Mouse (Mus musculus) splenic B cell, adult 2 months (primary cell): ENCODE results near the gene Pde6h.
"Not testable (repeated sequence)": the region's sequence is repeated elsewhere in the genome, so short reads cannot be mapped to it uniquely, and the experiment has no call there.

Experiments
- DNase-seq: peaks from one replicate; pipeline ENCODE4 v3.0.0-alpha.2; 2011; ENCODE audit warnings: low read depth, low spot score
- H3K27me3 ChIP-seq: 2 replicates; pipeline ENCODE4 v1.6.1; 2012; ENCODE audit warnings: mild to moderate bottlenecking, low read length, moderate library complexity, mixed read lengths; ENCODE audit not compliant: control insufficient read depth, poor library complexity, insufficient read depth, severe bottlenecking
- H3K36me3 ChIP-seq: 2 replicates; pipeline ENCODE4 v1.6.1; 2012; ENCODE audit warnings: mild to moderate bottlenecking, low read length, moderate library complexity, mixed read lengths; ENCODE audit not compliant: control insufficient read depth, poor library complexity, insufficient read depth, severe bottlenecking

The Pde6h gene

DNA sequence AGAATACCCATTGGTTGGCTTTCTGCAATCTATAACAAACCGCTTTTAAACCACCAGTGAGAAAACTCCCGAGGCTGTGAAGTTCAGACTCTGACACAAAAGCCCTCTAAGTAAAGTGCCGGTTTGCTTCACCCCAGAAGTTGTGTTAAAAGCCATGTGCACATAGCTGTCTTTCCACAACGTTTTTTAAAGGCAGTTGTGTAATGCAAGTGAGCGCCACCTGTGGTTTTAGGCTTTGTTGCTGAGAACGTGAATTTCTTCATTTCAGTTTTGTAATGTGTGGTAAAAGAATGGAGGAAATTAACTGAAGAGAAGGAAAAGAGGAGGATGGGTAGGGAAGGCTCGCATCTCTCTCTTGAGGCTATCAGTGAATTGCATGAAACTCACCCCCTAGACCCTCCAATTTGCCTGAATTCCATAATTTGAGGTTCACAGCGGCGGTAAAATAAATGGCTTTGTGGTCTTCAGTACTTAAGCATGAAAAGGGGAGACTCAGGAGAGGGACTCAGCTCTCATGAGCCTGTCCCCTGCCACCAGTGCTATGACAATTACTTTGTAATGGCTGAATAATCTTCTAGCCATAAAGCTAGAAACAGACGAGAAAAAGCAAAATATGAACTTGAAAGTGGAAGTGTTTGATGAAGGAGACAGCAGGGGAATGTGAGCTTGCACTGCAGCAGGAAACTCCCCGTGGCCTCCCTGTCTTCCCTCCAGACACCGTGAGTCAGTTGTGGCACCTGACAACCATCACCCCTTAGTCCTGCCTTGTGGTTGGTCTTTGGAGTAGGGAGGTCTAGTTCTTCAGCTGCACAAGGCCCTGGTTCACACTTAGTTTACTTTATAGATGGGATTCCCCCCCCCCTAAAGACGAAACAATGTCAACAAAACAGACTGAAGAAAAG is 41.2 kb downstream of the Pde6h start:
- no peaks in the 10 kb centered on the region for H3K27me3 ChIP-seq
- peak; percentile 71 for DNase-seq
- H3K36me3 ChIP-seq, result no peaks in the 10 kb centered on the region

DNA sequence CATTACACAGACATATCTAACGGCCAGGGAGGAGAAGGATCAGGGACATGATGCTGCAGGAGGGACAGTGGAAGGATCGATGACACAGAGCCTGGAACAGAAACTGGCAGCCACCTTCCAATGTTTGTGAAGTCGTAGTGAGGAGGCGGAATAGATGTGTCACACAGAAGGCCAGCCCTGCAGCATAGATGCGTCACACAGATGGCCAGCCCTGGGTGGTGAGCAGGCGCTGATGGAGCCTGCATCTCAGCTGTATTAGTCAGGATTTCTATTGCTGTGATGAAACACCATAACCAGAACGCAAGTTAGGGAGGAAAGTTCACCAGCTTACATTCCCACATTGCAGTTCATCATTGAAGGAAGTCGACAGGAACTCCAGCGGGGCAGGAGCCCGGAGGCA is 42.3 kb downstream of the Pde6h start:
- no peak for DNase-seq
- H3K36me3 ChIP-seq, result no peaks in the 10 kb centered on the region
- H3K27me3 ChIP-seq, result no peaks in the 10 kb centered on the region

DNA sequence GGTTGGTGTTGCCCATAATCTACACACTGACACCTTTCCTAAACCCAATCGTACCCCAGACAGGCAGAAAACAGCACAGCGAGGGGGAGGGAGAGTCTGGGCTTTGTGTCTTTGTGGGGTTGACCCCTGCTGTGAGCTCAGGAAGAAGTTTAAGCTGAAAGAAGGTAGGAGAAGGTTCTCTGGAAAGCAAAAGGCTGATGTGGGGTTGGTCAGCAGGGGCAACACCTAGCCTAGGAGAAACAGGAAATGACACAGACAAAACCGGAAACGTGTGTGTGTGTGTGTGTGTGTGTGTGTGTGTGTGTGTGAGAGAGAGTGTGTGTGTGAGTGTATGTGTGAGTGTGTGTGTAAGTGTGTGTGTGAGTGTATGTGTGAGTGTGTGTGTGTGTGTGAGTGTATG is 43.8 kb downstream of the Pde6h start:
- DNase-seq, result peak; percentile 73
- H3K36me3 ChIP-seq, result no peaks in the 10 kb centered on the region
- H3K27me3 ChIP-seq, result no peaks in the 10 kb centered on the region

DNA sequence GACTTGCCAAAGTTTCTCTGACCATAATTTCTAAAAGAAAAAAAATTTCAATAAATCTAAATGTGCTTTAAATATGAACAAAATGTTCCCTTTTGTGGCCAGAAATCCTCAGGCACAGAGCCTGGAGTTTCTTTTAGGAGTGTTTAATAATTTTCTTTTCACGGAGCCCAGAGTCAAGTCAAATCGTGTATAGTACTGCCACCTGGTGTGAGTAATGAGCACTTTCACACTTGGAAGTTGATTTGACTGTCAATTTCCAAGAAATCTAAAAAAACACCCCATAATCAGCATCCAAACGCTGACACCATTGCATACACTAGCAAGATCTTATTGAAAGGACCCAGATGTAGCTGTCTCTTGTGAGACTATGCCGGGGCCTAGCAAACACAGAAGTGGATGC is 45.2 kb downstream of the Pde6h start:
- DNase-seq, result peak; percentile 72

DNA sequence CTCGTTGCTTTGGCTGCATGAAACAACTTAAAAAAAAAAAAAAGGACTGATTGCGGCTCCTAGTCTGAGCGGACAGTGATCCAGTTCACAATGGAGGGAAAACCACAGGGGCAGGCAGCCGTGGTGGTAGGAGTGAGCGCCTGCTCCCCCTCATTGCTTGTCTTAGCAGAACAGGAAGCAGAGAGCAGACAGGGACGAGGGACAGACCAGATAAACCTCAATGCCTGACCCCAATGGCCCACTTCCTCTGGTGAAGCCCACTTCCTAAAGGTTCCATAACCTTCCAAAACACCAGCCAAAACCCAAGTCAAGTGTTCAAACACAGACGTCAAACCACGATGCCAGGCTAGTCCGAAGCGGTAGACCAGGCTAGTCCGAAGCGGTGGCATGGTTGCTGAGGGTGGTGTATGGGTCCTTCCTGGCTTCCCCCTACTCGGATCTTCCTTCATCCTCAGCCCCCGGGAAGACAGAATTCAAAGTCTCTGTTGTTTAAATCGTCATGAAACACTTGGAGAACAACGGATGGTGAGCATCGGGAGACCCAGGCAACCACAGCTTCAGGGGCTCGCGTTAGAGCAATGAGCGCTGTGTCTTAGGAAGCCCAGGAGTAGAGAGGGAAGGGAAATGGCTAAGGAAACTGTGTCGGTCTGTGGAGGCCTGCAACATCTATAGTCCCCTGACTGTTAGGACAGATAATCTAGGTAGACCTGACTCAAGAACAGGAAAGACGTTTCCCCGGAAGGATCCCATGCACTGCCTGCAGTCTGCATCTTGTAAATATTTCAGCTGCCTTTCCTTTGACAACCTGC is 55.8 kb downstream of the Pde6h start:
- Histone ChIP-seq H3K27me3 (no peaks in the 10 kb centered on the region), H3K36me3 (no peaks in the 10 kb centered on the region)
- DNase-seq, result peak; percentile 44

More for the DNA sequence above, 45.2 kb downstream of the Pde6h start:
- H3K27me3 ChIP-seq, H3K36me3 ChIP-seq: not testable (repeated sequence)

DNA sequence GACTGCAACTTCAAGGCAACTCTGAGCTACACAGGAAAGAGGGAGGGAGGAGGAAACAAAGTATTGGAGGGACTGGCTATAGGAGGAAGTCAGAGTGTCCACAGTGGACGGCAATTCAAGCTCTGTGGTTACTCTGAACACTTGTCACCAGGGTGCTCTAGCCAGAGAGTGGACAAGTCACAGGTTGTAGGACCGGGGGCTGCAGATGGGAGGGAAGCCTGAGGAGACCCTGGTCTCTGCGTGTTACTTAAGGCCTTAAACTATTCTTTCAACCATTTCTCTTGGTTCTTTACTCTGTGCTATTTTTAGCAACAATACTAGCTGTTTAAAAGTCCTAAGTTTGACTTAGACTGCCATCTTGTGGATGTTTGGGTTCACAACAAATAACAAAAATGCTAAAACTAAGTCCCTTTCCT is 56.7 kb downstream of the Pde6h start:
- Histone ChIP-seq H3K36me3 (no peaks in the 10 kb centered on the region), H3K27me3 (no peaks in the 10 kb centered on the region)
- peak; percentile 82 for DNase-seq

DNA sequence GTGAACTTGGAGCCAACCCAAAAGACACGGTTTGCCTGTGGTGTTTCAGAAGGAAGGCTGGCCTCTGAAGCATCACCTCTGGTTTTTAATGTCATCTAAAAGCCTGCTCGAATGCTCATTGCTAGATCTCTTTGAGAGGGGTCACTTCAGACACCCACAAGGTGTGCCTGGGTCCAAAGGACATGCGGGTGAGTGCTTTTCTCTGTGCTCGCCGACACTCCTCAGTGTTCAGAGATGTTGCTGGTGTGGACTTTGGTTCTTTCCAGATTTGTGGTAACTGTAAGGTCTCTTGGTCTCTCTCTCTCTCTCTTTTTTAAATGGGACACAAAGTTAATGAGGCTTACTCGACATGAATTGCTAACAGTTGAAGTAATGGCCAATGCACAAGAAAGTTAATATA is 58.9 kb downstream of the Pde6h start:
- Histone ChIP-seq H3K27me3 (no peaks in the 10 kb centered on the region), H3K36me3 (no peaks in the 10 kb centered on the region)
- no peak for DNase-seq

DNA sequence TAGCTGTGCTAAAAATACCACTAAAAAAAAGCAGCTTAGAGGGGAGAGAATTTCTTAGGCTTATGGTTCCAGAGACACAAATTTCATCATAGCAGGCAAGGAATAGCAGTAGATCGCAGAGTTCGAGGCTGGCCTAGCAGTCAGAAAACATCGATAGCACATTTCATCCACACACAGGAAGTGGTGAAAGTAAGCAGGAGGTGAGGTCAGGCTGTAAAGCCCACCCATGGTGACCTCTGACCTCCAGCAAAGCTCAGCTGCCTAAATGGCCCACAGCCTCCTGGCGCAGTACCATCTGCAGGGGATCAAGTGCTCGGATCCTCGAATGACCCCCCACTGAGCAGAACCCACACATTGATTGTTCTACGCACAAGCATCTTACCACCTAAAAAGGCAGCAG is 59.6 kb downstream of the Pde6h start:
- Histone ChIP-seq H3K27me3 (no peaks in the 10 kb centered on the region), H3K36me3 (no peaks in the 10 kb centered on the region)
- no peak for DNase-seq

DNA sequence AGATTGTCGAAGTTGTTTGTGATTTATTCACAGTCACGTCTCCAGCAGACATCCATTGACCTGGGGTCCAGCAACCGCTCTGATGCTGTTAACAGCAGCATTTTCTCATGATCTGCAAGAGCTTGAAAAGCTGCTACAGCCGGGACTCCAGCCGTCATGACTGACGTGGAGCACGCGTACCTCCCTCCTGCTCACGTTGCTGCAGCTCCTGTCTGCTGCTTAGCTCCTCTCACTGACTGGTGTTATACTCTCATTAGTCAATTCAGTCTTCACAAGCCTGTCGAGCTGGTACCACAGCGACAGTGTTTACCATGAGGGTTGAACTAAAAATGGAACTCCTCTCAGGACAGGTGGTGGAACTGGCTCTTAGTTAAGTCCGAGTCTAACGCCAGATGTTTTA is 62.4 kb downstream of the Pde6h start:
- no peaks in the 10 kb centered on the region for H3K36me3 ChIP-seq
- DNase-seq, result no peak

DNA sequence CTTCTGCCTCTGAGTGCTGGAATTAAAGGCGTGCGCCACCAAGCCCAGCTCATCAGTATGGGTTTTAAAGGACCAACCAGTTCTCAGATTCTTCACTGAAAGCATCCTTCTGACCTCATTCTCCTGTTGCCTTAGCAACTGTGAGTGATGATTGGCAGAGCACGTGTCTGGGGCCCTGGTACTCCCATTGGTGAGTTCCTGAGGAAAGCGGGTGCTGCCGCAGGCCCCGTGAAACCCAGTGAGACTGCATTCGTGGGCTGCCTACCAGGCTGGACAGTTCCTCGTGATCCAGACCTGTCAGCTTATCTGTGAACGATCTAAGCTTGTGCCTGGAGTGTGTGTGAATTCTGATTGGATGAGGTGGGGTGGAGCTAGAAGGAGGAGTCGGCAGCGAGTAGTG is 63.1 kb downstream of the Pde6h start:
- no peak for DNase-seq
- no peaks in the 10 kb centered on the region for H3K27me3 ChIP-seq
- no peaks in the 10 kb centered on the region for H3K36me3 ChIP-seq

More for the DNA sequence above, 62.4 kb downstream of the Pde6h start:
- no peaks in the 10 kb centered on the region for H3K27me3 ChIP-seq

DNA sequence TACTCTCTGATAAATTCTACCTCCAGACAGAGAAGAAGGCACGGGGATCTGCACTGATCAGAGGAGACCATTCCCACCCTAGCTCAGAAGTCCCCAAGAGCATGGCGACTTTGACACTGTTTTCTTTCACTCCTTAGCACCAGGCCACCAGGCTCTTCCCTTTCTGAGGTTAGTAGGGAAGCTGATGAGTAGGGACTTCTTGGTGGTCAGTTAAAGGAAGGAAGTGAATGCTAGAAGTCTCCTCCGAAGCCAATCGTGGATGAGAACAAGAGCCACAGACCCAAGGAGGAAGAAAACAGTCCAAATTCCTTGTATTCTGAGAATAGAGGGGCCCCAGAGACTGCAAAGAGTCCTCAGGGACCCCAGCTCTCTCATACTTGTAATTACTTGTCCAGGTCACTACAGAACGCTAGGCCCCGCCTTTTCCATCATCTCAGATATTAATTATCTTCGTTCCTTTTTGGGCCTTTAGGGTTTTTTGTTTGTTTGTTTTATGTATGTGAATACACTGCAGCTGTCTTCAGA is 65.0 kb downstream of the Pde6h start:
- Histone ChIP-seq H3K36me3 (no peaks in the 10 kb centered on the region), H3K27me3 (no peaks in the 10 kb centered on the region)
- DNase-seq, result no peak

DNA sequence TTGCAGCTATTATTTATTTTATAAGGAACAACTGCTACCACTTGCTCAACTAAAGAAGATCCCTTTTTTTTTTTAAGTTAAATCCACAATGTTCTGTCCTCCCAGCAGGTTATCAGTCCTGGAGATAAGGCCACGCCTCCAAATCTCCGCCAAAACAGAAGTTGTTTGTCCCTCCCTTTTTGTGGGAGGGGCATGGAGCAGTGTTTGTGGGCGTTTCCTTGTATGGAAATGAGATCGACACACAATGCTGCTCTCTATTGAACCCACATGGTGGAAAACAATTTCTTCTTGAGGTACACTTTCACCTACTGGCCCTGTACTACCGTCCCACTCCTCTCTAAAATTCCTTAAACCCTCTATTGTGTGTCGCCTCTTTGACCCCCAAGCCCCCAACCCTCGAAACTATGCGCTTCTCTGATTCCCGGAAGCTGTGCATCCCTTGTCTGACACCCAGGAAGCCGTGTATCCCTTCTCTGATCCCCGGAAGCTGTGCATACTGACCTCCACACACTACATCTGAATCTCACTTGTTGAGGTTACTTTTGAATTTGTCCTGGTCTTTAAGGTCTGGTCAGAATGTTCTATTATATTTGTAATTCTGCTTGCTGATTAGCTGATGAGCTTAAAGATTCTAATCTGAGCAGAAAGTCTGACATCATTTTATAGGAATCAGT is 66.3 kb downstream of the Pde6h start:
- Histone ChIP-seq H3K27me3 (no peaks in the 10 kb centered on the region), H3K36me3 (no peaks in the 10 kb centered on the region)
- DNase-seq, result no peak

DNA sequence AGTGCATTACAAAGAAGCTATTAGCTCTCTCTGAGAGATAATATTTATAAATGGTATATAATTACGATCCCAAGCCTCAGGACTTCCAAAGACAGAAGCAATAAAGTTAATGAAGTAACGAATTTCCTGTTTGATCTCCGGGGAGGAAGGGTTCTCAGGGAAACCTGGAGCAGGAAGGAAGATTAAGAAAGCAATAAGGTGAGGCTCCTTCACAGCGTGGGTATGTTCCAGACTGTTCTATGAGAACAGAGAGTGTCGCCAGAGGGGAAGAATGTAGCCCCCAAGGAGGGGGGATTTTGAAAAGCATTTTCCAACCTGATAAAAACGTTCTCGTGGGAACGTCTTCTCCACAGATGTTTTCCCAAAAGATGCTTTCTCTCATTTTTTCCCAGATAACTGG is 66.9 kb downstream of the Pde6h start:
- DNase-seq, result no peak
- Histone ChIP-seq H3K27me3 (no peaks in the 10 kb centered on the region), H3K36me3 (no peaks in the 10 kb centered on the region)

DNA sequence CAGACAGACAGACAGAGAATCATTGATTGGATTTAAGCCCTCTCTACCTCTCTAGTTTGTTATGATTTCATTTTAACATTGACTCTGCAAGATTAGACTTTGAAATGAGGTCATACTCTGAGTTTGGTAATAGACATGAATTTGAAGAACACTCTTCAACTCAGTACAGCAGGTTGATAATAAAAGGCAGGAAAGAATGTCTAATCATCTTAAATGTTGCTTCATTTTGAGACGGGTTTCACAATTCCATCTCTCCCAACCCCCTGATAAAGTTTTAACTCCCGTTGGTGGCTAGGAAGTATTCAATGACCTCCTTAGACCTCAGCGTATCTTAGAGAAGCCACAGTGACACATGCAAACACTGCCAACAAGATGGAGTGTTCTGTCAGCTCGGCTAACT is 69.9 kb downstream of the Pde6h start:
- no peaks in the 10 kb centered on the region for H3K27me3 ChIP-seq
- no peak for DNase-seq
- no peaks in the 10 kb centered on the region for H3K36me3 ChIP-seq

DNA sequence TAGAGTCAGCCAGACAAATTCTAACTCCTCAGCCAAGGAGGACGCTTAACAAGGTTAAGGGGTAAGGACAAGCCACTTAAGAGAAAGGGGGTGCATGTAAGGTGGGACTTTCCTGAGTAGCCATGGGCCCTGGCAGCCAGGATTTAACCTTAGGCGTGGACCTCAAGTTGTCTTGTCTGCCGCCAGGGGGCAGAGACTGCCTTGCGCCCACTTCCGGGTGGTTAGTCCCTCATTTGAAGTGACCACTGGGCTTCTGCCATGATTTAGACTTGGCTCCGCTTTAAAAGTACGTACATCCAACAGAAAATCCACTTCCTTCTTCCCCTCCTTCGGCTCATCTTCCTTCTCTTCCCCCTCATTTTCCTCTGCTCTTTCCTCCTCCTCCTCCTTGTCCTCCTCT is 71.9 kb downstream of the Pde6h start:
- Histone ChIP-seq H3K36me3 (no peaks in the 10 kb centered on the region), H3K27me3 (no peaks in the 10 kb centered on the region)
- DNase-seq, result no peak
